Mouse (Mus musculus) kidney, adult 9 months (tissue): ENCODE measurements at regions not wholly inside any gene's neighbourhood (a gene's known extent, or its start where the extent isn't known, plus 50 kb on each side); places are given as distances from the start of the nearest gene placed in this dataset.

Experiments
- DNase-seq: peaks from one replicate; pipeline ENCODE4 v3.0.0; 2022

- no peak for DNase-seq
Observed at GRCm38 (mm10) chr1:182224836-182225235, 57.8 kb downstream of the Degs1 start.

GRCm38 (mm10) chr1:182223815-182224214 is 58.8 kb downstream of the Degs1 start:
- DNase-seq: peak; percentile 27
